Mouse (Mus musculus) stomach, postnatal 0 days (tissue): Measurements from ENCODE around the gene Aim2. TPM values are rescaled to one million over a fixed set of nuclear protein-coding genes. Genes with fewer than 3 reads are reported as not detected.

Source experiments
- ATAC-seq: fragments of 200-750 bp; cut with Nextera tagmentation; 2 replicates; pipeline ENCODE4 v1.8.0; 2017; ENCODE audit not compliant: low FRiP score, low TSS enrichment
- DNase-seq: peaks from one replicate; pipeline ENCODE4 v3.0.0-alpha.2; 2016; ENCODE audit warnings: low spot score
- H3K27ac ChIP-seq: fragments of 300-500 bp; sonication (generic); replicated peaks from 2 replicates; pipeline ENCODE4 v1.5.1; 2014; ENCODE audit warnings: mild to moderate bottlenecking, control low read depth
- H3K27me3 ChIP-seq: fragments of 300-500 bp; sonication (generic); 2 replicates; pipeline ENCODE4 v1.6.1; 2014; ENCODE audit warnings: low read length; ENCODE audit not compliant: control insufficient read depth, insufficient read depth
- H3K36me3 ChIP-seq: fragments of 300-500 bp; sonication (generic); 2 replicates; pipeline ENCODE4 v1.6.1; 2014; ENCODE audit warnings: low read length, mixed read lengths; ENCODE audit not compliant: control insufficient read depth, insufficient read depth
- H3K4me1 ChIP-seq: fragments of 300-500 bp; sonication (generic); replicated peaks from 2 replicates; pipeline ENCODE4 v1.6.1; 2014; ENCODE audit warnings: antibody characterized with exemption; ENCODE audit not compliant: control insufficient read depth, insufficient read depth
- H3K4me2 ChIP-seq: fragments of 300-500 bp; sonication (generic); replicated peaks from 2 replicates; pipeline ENCODE4 v1.6.1; 2014; ENCODE audit warnings: low read depth, mild to moderate bottlenecking, control low read depth, moderate library complexity
- H3K4me3 ChIP-seq: fragments of 300-500 bp; sonication (generic); 2 replicates; pipeline ENCODE4 v1.5.1; 2014; ENCODE audit warnings: low read depth, low read length, control low read depth
- H3K9ac ChIP-seq: fragments of 300-500 bp; sonication (generic); 2 replicates; pipeline ENCODE4 v1.6.1; 2014; ENCODE audit warnings: mild to moderate bottlenecking, low read length, control low read depth, mixed read lengths
- H3K9me3 ChIP-seq: fragments of 300-500 bp; sonication (generic); 2 replicates; pipeline ENCODE4 v1.6.1; 2016; ENCODE audit warnings: low read length; ENCODE audit not compliant: control insufficient read depth
- CTCF ChIP-seq: IDR thresholded peaks from 2 replicates; pipeline ENCODE4 v1.5.1; 2016; ENCODE audit warnings: antibody characterized with exemption, low read depth, mild to moderate bottlenecking, moderate library complexity
- EP300 ChIP-seq: optimal IDR thresholded peaks from 2 replicates; pipeline ENCODE3; 2016; ENCODE audit warnings: antibody characterized with exemption
- WGBS: fragments of 180-500 bp; shearing (Covaris S2); extraction: QIAGEN DNeasy Blood & Tissue Kit; methylation state at CpG from one replicate; pipeline ENCODE4 v1.1.7; 2014; 5-methylcytosine and 5-hydroxymethylcytosine counted together
- polyA plus RNA-seq: library from polyadenylated mRNA; unstranded; fragments of >200 nt; fragmentation: Nextera tagmentation; extraction: Ambion mirVana; gene quantifications from 2 replicates; pipeline ENCODE4 v1.2.1, GENCODE M21; 2015

The Aim2 gene
- polyA plus RNA-seq, 1 experiment from 2014 or later: 3.9 TPM

DNA sequence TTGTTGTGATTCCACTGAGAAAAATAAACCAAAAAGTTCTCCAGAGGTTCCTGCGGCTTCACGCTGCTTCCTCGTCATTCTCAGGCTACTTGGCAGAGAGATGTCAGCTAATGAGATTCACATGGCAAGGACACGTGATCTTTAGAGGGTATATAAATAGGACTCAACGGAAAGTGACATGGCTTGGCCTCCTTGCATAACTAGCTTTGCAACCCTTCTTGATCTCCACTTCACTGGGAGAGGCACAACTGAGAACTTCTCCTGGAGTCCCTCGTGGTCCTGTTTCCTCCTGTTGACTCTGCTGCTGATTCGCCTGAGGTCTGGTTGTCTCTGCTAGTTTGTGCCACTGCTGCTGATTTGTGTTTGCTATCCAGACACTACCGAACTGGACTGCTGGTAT, 76.7 kb downstream of the Aim2 start:
- no peak for ATAC-seq
- H3K4me2 ChIP-seq: no peak overlapping the region
- H3K27me3 ChIP-seq: no peaks in the 10 kb centered on the region
- no peak for DNase-seq
- H3K4me1 ChIP-seq: no peaks in the 10 kb centered on the region
- TF ChIP-seq EP300: no peak
- WGBS: 82% methylated on average over 8 of the region's 8 CpGs
- no peaks in the 10 kb centered on the region for H3K36me3 ChIP-seq
- no peak overlapping the region for H3K9ac ChIP-seq
- H3K27ac ChIP-seq: no peak overlapping the region
- no peaks in the 10 kb centered on the region for H3K9me3 ChIP-seq
- no peak overlapping the region for H3K4me3 ChIP-seq

DNA sequence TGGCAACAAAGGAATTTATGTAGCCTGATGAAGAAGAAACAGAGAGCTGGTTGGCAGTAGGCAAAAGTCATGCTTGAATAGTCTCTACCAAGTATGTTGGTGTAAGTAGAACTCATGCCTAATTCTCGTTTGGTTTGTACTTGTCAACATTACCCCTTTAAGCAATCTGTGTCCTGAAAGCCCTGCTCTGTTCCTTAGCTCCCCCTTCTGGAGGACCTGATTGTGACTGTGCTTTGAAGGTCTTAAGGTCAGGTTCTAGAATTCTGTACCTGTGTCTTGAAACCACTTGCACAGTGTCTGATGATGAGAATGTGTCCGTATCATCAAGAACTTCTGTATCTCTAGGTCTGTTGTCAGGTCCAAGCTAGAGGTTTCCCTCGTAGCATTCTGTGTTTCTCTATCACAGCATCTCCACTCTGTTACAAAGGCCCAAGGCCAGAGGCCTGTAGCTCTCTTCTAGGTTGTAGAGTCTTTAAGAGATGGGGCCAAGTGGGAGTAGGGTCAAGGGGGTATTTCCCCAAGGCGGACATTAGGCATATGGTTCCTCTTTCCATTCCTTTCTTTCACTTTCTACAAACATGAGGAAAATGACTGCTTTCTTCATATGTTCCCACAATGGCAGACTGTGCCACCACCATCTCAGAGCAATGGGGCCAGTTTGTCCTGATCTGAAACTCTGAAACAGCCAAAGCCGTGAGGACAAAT, 79.5 kb downstream of the Aim2 start:
- Histone ChIP-seq H3K9ac (no peak overlapping the region), H3K27ac (no peak overlapping the region), H3K27me3 (no peaks in the 10 kb centered on the region), H3K9me3 (no peaks in the 10 kb centered on the region), H3K4me3 (no peak overlapping the region), H3K4me1 (no peaks in the 10 kb centered on the region), H3K36me3 (no peaks in the 10 kb centered on the region), H3K4me2 (no peak overlapping the region)
- 87% methylated on average over 5 of the region's 5 CpGs for WGBS
- ATAC-seq (no peak), DNase-seq (no peak)
- TF ChIP-seq CTCF: no peak

DNA sequence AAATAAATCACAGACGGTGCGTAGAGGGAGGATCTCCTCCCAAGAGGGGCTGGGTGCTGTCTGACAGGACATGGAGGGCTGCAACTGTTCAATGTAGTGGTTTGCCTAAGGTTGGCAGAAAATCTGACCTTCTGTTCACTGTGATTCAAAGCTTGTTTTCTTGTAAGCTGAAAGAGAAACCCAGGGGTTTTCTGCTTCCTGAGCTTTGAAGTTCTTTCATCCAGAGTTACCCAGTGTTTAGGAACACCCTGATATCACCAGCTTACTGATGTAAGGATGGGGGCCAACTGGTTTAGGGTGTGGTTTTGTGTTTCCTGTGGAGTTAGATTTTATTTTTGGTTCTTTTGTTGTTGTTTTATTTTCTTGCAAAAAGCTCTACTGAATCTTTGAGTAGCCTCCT, 81.7 kb downstream of the Aim2 start:
- Histone ChIP-seq H3K4me1 (no peaks in the 10 kb centered on the region), H3K4me2 (no peak overlapping the region), H3K27ac (no peak overlapping the region), H3K36me3 (no peaks in the 10 kb centered on the region), H3K27me3 (no peaks in the 10 kb centered on the region), H3K4me3 (no peak overlapping the region), H3K9ac (no peak overlapping the region), H3K9me3 (no peaks in the 10 kb centered on the region)
- WGBS: 67% methylated on average over 2 of the region's 2 CpGs
- ATAC-seq (no peak), DNase-seq (no peak)
- TF ChIP-seq EP300 (no peak), CTCF (no peak)

DNA sequence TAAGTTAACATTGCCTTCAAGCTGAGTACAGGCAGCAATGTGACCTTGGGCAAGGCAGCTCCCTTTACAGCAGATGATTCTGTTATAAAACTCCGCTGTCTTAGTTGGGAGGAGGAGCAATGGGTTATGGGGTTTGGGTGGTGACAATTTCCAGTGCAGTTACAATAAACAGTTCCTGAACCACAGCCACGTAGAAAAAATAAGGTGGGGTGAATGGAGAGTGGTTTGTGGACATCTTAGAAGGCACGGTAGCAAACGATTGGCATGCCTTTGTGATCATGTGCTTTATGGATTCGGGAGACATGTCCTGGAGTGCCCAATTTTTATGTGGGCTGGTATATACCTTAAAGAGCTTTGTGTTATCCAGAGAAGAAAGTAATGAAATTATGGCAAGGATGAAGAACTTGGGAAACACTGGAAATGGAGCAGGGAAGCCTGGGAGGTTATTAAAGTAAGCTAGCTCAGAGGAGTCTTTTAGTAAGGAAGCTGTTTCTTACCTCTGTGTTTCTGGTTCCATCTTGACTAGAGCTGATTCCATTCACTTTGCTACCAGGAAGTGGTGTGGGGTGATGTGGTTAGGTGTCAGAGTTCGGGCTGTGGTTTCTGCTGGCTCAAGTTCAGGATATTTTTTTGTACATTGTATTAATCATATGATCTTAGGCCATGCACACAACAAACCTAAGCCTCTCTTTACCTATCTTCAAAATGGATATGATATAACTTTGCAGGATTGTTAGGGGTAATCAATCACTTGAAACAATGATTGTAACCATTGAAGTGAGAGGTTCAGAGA, 86.7 kb downstream of the Aim2 start:
- Histone ChIP-seq H3K9me3 (no peaks in the 10 kb centered on the region), H3K27me3 (no peaks in the 10 kb centered on the region), H3K36me3 (no peaks in the 10 kb centered on the region), H3K4me3 (no peak overlapping the region), H3K4me2 (no peak overlapping the region), H3K4me1 (no peaks in the 10 kb centered on the region), H3K9ac (no peak overlapping the region), H3K27ac (no peak overlapping the region)
- WGBS: 61% methylated on average over 6 of the region's 6 CpGs
- ATAC-seq: no peak
- no peak for DNase-seq
- no peak for TF ChIP-seq EP300
- TF ChIP-seq CTCF: no peak

DNA sequence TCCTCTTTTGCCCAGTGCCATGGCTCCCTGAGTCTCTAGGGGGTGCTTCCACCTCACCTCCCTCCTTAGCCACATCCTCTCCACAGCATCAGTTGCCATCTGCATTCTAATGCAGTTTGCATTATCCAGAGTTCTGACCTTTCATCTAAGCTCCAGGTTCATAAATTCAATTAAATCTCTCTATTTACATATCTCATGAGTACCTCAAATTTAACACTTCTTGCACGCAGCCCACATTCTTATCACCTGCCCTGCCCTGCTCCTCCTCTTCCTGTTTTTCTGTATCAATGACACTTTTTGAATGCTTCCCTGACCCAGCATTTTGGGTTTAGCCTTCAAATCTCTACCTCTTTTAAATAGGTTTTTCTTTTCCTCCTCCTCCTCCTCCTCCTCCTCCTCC, 90.0 kb downstream of the Aim2 start:
- no peaks in the 10 kb centered on the region for H3K36me3 ChIP-seq
- no peaks in the 10 kb centered on the region for H3K9me3 ChIP-seq
- TF ChIP-seq EP300 (no peak), CTCF (no peak)
- no peak overlapping the region for H3K4me2 ChIP-seq
- no peaks in the 10 kb centered on the region for H3K27me3 ChIP-seq
- no peak overlapping the region for H3K4me3 ChIP-seq
- ATAC-seq: no peak
- H3K27ac ChIP-seq: no peak overlapping the region
- WGBS: 37% methylated on average over 1 of the region's 1 CpGs
- no peaks in the 10 kb centered on the region for H3K4me1 ChIP-seq
- DNase-seq: no peak
- no peak overlapping the region for H3K9ac ChIP-seq

DNA sequence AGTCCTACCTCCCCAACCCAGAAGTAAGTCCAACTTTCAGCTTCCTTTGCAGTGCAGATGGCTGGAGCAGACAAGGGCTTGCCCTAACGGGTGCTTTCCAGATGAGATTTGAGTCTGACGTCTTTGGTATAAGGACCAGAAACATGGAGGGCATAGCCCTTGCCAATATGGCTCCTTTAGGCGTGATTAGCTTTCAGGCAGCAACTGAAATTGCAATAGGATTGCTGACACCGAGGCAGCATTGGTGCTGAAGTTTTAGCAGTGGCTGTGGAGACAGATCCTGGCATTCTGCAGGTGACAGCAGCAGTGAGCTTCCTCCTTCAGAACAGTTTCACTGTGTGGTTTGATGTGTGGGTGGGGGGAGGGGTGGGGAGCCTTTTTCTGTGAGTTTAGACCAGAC, 90.5 kb downstream of the Aim2 start:
- Histone ChIP-seq H3K4me1 (no peaks in the 10 kb centered on the region), H3K27ac (no peak overlapping the region), H3K4me2 (no peak overlapping the region), H3K4me3 (no peak overlapping the region), H3K27me3 (no peaks in the 10 kb centered on the region), H3K9me3 (no peaks in the 10 kb centered on the region), H3K9ac (no peak overlapping the region), H3K36me3 (no peaks in the 10 kb centered on the region)
- WGBS: 70% methylated on average over 4 of the region's 4 CpGs
- TF ChIP-seq EP300 (no peak), CTCF (no peak)
- ATAC-seq (no peak), DNase-seq (no peak)
